Mouse (Mus musculus) layer of hippocampus, adult 18-20 months (tissue): ENCODE measurements around the gene Tia1. TPM values are rescaled to one million over a fixed set of nuclear protein-coding genes. Genes with fewer than 3 reads are reported as not detected.

Experiments used
- DNase-seq, 2 experiments: peaks; one replicate each; pipeline ENCODE4 v3.0.0; 2022; ENCODE audit warnings: low spot score in 2 of 2
- total RNA-seq, 2 experiments: library from RNA; stranded (reverse); gene quantifications; 2 replicates each; pipeline ENCODE4 v1.2.3; 2021

Gene Tia1
- total RNA-seq, 2 experiments from 2014 or later = 114 to 120 TPM

GRCm38 (mm10) chr6:86479311-86479710 is 75.3 kb downstream of the Tia1 start:
- no peak for DNase-seq

GRCm38 (mm10) chr6:86479816-86480188 is 75.8 kb downstream of the Tia1 start:
- no peak for DNase-seq

- DNase-seq = no peak
Observed at GRCm38 (mm10) chr6:86480189-86480831, 76.3 kb downstream of the Tia1 start.

GRCm38 (mm10) chr6:86481871-86482270 is 77.9 kb downstream of the Tia1 start:
- no peak for DNase-seq

Other genes with a start within 250 kb of the Tia1 start
- gene Tgfa, start 209.0 kb upstream of the Tia1 start, total RNA-seq = 10 to 100 TPM; 25.3 to 25.4 TPM
- gene Fam136a, start 38.6 kb upstream of the Tia1 start, total RNA-seq = 10 to 100 TPM; 29.2 to 31.6 TPM
- gene Snrpg, start 32.9 kb upstream of the Tia1 start, total RNA-seq = 10 to 100 TPM; 55.5 to 74.0 TPM
- gene Pcyox1, start 7.1 kb upstream of the Tia1 start, total RNA-seq = 100 to 1,000 TPM; 111 to 113 TPM
- gene Gm44790, start 22.4 kb downstream of the Tia1 start, total RNA-seq = 1 to 10 TPM in 1 of 2 experiments, under 1 TPM in 1; 0.84 to 2.8 TPM
- gene C87436, start 34.2 kb downstream of the Tia1 start, total RNA-seq = 10 to 100 TPM; 17.5 to 17.8 TPM
- gene Pcbp1, start 122.1 kb downstream of the Tia1 start, total RNA-seq = 100 to 1,000 TPM; 197 to 204 TPM
- gene Asprv1, start 223.9 kb downstream of the Tia1 start, total RNA-seq = 1 to 10 TPM; 1.2 to 1.8 TPM